Mouse (Mus musculus): Measurements from ENCODE around the gene Dpep1.
"Not testable (repeated sequence)": the region's sequence is repeated elsewhere in the genome, so short reads cannot be mapped to it uniquely, and the experiment has no call there.

Gene Dpep1

GRCm38 (mm10) chr8:123185566-123186409, at the start of gene Dpep1:
Dpep1 (plus strand) TSS chr8:123186242.
- no peak for DNase-seq

DNA sequence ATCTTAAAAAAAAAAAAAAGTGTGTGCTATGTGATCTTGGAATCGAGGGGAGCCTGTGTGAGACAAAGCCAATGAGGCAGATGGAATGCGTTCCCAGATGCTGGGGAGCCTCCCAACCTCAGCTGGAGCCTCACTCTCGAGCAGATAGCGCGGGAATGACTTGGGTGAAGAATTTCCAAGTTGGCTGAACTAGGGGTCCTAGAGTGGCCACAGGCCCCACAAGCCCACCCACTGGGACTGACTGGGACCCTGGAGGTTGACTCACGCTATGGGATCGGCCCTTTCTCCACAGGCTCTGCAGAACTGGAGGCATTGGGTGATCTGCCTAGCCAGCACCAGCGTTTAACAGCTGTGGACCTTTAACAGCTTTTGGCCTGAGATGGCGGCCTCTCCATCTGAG, 49.8 kb upstream of the Dpep1 start:
- no peak for DNase-seq

- DNase-seq, result peak; percentile 64 to 82
Measured at GRCm38 (mm10) chr8:123137645-123138077, 48.4 kb upstream of the Dpep1 start.

DNA sequence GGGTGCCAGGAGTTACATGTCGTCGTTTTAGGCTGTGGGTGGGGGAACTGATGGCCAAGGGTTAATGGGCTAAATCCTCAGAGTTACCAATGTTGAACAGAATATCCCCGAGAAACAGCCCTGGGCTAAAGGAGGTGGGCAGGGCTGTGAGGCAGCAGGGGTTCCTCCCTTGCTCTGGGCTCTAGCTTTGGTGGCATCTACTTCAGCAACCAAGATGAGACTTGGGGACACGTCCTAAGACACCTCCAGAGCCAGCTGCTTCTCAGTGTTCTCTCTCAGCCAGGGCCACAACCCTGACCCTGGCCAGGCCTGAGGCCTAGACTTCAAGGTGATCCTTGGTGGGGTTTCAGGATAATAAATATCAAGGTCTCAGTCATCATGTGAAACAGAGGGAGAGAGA, 47.3 kb upstream of the Dpep1 start:
- DNase-seq, result no peak

- peak; percentile 97 for DNase-seq
Measured at GRCm38 (mm10) chr8:123141741-123142462, 44.1 kb upstream of the Dpep1 start.

DNA sequence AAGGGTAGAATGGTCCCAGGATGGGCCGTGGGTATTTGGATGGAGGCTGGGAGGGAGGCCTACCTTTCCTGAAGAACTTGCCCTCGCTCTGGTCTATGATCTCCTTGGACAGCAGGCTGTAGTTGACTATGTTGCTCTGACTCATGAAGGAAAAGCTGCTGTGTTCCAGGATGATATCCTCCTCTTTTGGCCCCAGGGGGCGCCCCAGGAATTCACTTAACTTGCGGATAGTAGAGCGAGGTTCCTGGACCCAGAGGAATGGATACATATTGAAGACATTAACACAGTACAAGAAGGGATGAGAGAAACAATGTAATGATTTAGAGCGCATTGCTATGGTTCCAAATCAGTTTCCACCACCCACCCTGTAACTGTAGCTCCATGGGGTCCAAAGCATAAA, 40.8 kb upstream of the Dpep1 start:
- no peak for DNase-seq

DNA sequence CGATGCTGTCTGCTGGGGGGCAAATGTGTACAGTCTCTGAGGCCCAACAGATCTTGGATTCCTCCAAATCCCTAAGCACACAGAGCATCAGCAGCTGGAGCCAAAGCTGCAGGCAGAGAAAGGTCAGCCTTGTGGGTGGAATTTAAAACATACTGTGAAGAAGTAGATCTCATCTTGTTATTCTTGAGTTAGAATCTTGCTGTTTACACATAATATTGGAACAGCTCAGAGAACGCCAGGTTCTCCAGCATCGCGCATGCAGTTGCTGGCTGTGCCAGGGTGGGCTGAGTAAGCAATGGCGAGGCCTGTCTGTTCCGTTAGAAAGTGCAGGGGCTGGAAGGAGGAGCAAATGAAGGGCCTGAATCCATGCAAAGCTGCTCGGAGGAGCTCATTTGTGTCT, 39.7 kb upstream of the Dpep1 start:
- DNase-seq, result no peak

DNA sequence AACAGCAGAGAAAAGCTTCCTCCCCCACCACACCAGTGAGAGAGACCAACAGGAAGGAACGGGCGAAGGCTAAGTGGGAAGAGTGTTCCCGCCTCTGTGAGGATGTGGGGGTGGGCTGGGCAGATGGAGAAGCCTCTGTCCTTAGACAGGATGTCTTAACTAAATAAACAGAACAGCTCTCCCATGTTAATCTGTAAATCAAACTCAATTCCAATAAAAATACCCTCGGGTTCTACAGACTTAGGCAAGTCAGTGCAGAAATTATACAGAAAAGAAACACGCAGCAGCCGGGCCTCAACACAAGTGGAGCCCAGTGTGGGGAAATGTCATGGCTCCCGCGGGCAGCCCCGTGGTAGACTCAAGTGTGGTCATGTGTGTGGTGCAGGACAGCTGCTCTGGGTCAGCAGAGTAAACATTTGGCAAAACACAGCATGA, 35.3 kb upstream of the Dpep1 start:
- no peak for DNase-seq

DNA sequence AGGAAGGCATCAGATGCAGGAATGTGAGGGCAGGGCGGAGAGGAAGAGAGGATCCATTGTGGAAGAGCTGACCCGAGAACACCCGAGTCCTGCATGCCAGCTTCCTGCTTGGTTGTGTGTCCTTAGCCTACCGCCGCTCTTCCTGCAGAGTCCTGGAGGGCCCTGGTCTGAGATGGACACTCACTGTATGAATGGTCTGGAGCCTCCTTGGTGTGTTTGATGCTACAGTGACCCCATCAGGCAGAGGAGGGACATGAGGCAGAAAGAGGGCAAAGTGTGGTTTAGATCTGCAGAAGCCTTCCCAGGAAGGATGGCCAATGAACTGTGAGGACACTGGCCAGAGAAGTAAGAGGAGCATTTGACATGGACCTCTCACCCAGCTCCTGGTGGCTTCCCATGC, 30.9 kb upstream of the Dpep1 start:
- peak; percentile 59 to 64 for DNase-seq

DNA sequence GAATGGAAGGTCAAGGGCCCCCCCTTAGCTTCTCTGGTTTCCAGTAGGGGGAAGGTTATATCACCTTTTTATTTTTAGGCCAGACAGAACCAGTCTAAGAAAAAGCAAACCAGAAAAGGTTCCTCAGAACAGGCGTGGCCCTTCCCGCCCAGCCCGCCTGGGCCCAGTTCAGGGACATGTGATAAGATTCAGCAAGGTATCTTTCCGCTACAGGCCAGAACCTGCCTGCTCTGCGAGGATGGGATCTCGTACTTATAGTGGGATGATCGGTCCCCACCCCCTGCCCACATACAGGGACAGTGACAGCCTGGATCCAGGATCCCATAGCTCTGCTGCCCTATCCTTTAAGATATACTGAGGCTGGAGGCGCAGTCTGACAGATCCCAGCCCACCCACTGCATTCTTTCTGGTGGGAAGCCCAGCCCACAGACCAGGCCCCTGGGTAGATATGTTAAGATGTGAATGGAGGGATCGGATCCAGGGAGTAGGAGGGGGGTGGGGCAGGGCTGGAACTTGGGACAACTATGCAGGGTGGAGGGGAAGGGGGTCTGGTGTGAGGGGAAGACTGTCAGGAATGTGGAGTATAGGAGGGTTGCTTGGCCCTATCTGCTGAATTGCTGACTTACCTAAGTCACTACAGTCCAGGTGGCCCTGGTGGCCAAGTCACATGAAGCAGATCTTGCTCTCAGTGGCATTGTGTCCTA, 29.8 kb upstream of the Dpep1 start:
- DNase-seq, result no peak

- DNase-seq, result no peak
Measured at GRCm38 (mm10) chr8:123157888-123158465, 28.1 kb upstream of the Dpep1 start, which contains the start of gene Sult5a1. Sult5a1 (minus strand) TSS chr8:123158315.

DNA sequence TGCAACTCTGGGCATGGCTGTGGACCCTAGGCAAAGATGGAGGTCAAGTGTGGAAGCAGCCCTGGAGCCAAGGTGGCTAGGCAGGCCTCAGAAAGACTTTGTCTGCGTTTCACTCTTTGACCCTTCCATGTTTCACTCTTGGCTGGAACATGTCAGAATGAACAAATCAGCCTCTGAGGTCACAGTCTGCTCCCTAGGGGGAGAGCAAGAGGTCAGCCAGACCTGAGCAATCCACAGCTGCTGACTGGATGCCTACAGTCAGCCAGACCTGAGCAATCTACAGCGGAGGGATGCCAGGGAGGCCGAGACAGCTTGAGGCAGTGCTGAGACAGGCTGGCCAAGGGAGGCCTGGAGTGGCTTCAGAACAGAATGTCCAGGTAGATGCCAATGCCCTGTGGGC, 4.7 kb upstream of the Dpep1 start:
- DNase-seq, result no peak

DNA sequence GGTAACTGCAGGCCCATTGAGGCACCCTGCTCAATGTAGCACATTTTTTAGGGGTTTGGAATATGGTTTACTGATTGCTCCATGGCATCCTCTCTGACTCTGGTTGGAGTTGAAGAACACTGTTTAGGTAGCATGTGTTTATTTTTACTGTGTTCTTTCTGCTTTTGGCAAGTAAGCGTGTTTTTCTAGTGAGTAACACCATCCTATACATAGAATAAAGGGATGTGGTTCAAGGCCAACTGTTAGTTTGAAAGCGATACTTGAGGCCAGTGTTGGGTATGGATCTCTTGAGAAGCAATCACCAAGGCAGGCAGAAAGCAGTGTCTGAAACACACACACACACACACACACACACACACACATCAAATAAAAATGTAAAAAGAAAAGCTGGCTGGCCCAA, 2.0 kb downstream of the Dpep1 start:
- DNase-seq, result no peak

DNA sequence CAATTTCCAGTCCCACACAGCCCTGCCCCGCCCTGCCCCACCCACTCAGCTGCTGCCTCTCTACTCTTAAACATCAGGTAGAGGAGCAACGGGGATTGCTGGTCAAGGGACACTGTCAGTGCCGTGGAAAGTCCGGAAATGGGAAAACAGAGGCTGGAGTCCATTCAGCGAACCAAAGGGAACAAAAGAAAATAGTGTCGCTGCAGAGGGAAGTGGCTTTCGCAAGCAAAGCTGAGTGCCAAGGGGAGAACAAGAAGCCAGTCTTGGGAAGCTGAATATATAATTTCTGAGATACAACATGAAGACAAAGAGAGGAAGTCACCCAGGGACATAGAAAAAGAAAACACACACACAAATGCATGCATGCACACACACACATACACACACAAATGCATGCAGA, 2.8 kb downstream of the Dpep1 start:
- DNase-seq, result no peak

DNA sequence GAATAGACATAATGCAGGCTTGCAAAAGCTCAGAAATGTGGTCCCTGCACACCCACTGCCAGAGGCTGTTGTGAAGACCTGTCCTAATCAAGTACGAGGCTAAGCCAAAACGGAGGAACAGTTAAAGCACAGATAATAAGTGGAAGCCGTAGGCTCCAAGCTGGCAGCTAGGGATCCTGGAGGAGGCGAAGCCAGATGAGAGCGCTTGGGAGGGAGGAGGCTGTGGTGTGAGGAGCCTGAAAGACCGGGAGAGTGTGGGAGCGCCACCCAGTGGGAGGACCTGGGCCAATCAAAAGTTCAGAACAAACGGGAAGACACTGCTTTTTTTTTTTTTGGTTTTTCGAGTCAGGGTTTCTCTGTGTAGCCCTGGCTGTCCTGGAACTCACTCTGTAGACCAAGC, 4.6 kb downstream of the Dpep1 start:
- DNase-seq, result peak; percentile 66 to 84

DNA sequence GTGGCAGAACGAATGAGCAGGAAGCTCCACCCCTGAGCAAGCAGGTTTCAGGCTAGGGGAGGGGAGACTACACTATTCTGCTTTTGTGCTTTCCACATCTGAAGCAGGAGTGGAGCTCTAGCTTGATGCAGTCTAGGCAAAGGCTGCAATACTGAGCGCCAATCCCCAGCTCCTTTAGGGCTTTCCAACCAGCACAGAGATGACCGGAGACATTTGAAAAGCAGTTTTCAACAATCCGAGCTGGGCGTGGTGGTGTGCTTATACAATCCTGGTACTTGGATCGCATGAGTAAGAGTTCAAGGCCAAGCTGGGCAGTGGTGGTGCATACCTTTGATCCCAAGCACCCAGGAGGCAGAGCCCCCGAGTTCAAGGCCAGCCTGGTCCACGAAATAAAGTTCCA, 5.9 kb downstream of the Dpep1 start:
- no peak for DNase-seq

GRCm38 (mm10) chr8:123193771-123194170, 7.7 kb downstream of the Dpep1 start:
- no peak for DNase-seq

DNA sequence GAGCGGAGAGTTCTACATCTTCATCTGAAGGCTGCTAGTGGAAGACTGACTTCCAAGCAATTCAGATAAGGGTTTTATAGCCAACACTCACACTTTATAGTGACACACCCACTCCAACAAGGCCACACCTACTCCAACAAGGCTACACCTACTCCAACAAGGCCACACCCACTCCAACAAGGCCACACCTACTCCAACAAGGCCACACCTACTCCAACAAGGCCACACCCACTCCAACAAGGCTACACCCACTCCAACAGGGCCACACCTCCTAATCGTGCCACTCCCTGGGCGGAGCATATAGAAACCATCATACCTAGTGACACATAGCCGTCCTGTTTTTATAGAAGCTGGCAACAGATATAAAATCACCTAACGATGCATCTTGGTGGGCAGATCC, 11.0 kb downstream of the Dpep1 start:
- DNase-seq, result not testable (repeated sequence)

GRCm38 (mm10) chr8:123199864-123200263, 13.8 kb downstream of the Dpep1 start:
- DNase-seq, result no peak

- peak; percentile 88 to 91 for DNase-seq
Measured at GRCm38 (mm10) chr8:123202288-123202687, 16.2 kb downstream of the Dpep1 start.

- no peak for DNase-seq
Measured at GRCm38 (mm10) chr8:123203571-123203970, 17.5 kb downstream of the Dpep1 start.

DNA sequence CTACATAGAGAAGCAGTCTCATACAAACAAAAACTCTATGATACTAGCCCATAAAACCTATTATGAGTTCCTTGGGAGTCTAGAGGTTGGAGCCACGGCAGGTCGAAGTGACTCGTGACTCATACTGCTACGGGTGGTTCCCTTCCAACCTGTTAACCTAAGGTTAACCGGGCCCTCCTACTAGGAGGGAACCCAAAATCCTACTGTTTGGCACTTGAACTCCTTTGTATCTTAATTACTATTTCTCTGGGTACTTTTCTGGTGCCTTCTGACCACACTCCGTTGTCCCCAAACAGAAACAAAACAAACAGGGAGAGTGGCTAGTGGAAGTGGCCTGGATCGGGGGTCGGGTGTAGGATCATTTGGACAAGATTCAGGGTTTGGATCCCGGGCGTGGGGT, 25.8 kb downstream of the Dpep1 start:
- DNase-seq, result no peak
